Mouse (Mus musculus) testis, adult 2 months (tissue): ENCODE measurements at regions not wholly inside any gene's neighbourhood (a gene's known extent, or its start where the extent isn't known, plus 50 kb on each side); places are given as distances from the start of the nearest gene placed in this dataset.
A peak's percentile ranks its signal among the peaks of the same experiment; 100 is the strongest.

Experiments
- H3K27ac ChIP-seq: fragments of 200-500 bp; 2 replicates; pipeline ENCODE4 v1.5.1; 2012; ENCODE audit warnings: low read depth, low read length; ENCODE audit not compliant: control insufficient read depth, insufficient read depth
- H3K27me3 ChIP-seq: fragments of 200-500 bp; 2 replicates; pipeline ENCODE4 v1.6.1; 2012; ENCODE audit warnings: mild to moderate bottlenecking, low read length, moderate library complexity; ENCODE audit not compliant: control insufficient read depth, insufficient read depth
- H3K36me3 ChIP-seq: fragments of 200-500 bp; 2 replicates; pipeline ENCODE4 v1.6.1; 2012; ENCODE audit warnings: mild to moderate bottlenecking, low read length; ENCODE audit not compliant: control insufficient read depth, insufficient read depth
- H3K4me1 ChIP-seq: fragments of 200-500 bp; 2 replicates; pipeline ENCODE4 v1.6.1; 2012; ENCODE audit warnings: low read length; ENCODE audit not compliant: control insufficient read depth, insufficient read depth
- H3K4me3 ChIP-seq: fragments of 200-500 bp; 2 replicates; pipeline ENCODE4 v1.5.1; 2012; ENCODE audit warnings: low read depth, mild to moderate bottlenecking, low read length, moderate library complexity, mixed read lengths; ENCODE audit not compliant: control insufficient read depth
- CTCF ChIP-seq: fragments of 200-500 bp; IDR thresholded peaks from 2 replicates; pipeline ENCODE4 v1.5.1; 2012; ENCODE audit warnings: low read depth, mild to moderate bottlenecking, inconsistent platforms, low read length, moderate library complexity; ENCODE audit not compliant: control insufficient read depth, insufficient read depth, insufficient replicate concordance
- POLR2A ChIP-seq: fragments of 200-500 bp; IDR thresholded peaks from 2 replicates; pipeline ENCODE4 v1.6.1; 2012; ENCODE audit warnings: low read depth, mild to moderate bottlenecking, inconsistent platforms, low read length, moderate library complexity; ENCODE audit not compliant: control insufficient read depth

DNA sequence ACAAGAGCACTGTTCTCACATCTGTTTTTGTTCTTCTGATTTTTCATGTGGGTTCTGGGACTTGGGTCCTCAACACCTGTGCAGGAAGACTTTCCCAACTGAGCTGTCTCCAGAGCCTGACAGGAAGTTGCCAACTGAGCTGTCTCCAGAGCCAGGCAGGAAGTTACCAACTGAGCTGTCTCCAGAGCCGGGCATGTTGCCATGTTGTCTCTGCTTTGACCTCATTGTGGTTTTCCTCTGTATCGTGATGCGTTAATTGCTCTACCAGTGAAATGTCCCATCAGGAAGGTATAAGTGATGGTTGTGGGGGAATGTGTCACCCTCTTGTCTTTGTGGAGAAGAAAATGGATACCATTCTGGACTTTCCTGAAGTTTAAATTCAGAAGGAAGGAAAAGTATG lies 54.4 kb upstream of the Olfm4 start:
- H3K4me1 ChIP-seq, result no peaks in the 10 kb centered on the region
- no peak overlapping the region for H3K27ac ChIP-seq
- TF ChIP-seq CTCF (no peak), POLR2A (no peak)
- no peak overlapping the region for H3K4me3 ChIP-seq
- H3K36me3 ChIP-seq, result no peaks in the 10 kb centered on the region
- no peaks in the 10 kb centered on the region for H3K27me3 ChIP-seq

DNA sequence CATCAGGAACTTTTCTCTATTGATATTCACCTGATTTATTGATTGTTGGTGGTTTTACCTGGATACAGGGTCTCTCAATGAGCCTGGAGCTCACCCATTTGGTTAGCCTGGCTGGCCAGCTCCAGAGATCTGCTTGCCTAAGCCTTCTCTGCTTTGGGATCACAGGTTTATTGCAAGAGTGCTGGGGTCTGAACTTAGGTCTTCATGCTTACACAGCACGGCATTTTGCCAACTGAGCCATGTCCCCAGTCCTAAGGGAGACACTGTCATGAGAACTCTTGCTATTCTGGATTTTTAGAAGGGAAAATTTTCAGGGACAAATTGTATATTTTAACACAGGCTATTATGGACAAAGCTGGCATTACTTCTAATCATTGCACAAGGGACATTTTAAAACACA lies 56.7 kb upstream of the Olfm4 start:
- TF ChIP-seq CTCF (no peak), POLR2A (no peak)
- no peaks in the 10 kb centered on the region for H3K36me3 ChIP-seq
- H3K4me1 ChIP-seq, result no peaks in the 10 kb centered on the region
- H3K27ac ChIP-seq, result no peak overlapping the region
- H3K4me3 ChIP-seq, result no peak overlapping the region
- H3K27me3 ChIP-seq, result no peaks in the 10 kb centered on the region

DNA sequence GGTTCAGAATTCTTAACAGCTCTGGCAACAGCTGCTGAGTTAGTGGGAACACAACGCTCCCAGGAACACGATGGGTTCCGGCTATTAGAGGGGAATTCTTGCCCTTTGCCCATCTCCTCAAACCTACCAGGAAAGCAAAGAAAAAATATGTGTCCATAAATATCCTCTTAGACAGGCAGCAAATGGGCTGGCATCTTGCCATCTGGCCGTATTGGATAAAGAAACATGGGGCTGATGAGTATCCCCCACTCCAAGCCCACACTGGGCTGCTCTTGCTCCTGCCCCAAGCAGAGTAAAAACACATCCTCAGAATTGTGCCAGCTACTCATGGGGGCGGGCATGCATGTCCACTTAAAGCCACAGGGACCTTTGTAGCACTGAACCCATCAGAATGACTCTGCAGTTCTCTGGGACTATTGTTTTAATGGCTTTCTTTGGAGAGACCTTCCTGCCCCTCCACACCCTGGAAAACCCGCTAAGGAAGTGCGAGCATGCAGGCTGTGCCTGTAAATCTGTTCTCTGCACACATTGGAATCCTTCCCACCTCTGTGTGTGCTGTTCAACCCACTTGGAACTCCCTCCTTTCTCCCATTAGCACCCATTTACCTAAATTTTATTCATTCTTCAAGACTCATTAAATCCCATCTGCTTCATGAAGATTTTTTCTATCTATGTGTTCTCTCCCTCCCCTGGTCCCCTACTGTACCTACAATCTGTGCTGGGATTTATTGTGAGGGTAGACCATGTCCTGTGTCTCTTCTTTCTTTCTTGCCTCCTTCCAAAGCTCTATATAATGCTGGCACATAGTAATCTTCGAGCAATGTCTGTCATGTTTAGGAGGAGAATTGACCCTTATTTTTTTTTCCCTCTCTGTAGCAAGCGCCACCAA lies 66.7 kb upstream of the Olfm4 start:
- H3K4me3 ChIP-seq, result no peak overlapping the region
- no peak for TF ChIP-seq CTCF
- no peak for TF ChIP-seq POLR2A
- no peaks in the 10 kb centered on the region for H3K4me1 ChIP-seq
- H3K27ac ChIP-seq, result 0 out of 2 replicates have a peak overlapping the region, but pooled peaks have one; percentile 8
- no peaks in the 10 kb centered on the region for H3K36me3 ChIP-seq
- no peaks in the 10 kb centered on the region for H3K27me3 ChIP-seq

DNA sequence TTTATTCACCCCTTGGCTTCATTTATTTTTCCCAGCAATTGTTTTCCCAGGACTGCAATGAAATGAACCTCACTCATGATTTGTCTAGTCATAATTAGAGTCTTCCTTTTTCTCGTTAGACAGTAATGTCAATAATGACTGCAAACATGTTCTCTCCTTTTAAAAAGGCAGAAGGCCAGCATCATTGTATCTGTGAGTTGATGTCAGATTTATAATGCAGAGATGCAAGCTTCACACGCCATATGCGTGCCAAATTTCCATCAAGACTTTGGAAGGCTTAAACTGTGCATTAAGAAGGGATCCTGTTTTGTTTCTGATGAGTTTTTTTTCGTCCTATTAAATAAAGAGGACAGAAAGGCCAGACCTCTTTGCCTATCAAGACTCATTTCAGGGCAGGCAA lies 68.9 kb upstream of the Olfm4 start:
- no peaks in the 10 kb centered on the region for H3K27me3 ChIP-seq
- H3K4me1 ChIP-seq, result no peaks in the 10 kb centered on the region
- H3K36me3 ChIP-seq, result no peaks in the 10 kb centered on the region
- no peak for TF ChIP-seq POLR2A
- TF ChIP-seq CTCF, result no peak
- H3K4me3 ChIP-seq, result no peak overlapping the region
- H3K27ac ChIP-seq, result no peak overlapping the region

DNA sequence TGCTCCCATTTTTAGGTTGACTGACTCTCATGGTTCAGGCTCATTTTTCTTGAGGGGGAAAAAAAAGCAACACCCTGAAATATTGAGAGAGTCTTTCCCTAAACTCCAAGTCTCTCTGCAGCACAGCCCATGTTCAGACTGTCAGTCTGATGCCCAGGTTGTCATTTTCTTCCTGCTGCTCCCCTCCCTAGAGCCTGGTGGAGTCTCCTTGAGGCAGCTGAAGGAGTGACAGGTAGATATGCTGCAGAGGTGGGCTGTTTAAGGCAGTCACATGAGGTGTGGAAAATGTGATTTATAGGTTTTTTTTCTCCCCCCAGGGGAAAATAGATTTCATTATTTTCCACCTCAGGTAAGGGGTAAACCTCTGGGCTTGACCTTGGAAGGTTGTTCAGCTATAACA lies 70.6 kb upstream of the Olfm4 start:
- H3K27ac ChIP-seq, result no peak overlapping the region
- no peaks in the 10 kb centered on the region for H3K27me3 ChIP-seq
- H3K36me3 ChIP-seq, result no peaks in the 10 kb centered on the region
- TF ChIP-seq POLR2A, result no peak
- no peak for TF ChIP-seq CTCF
- no peaks in the 10 kb centered on the region for H3K4me1 ChIP-seq
- no peak overlapping the region for H3K4me3 ChIP-seq

DNA sequence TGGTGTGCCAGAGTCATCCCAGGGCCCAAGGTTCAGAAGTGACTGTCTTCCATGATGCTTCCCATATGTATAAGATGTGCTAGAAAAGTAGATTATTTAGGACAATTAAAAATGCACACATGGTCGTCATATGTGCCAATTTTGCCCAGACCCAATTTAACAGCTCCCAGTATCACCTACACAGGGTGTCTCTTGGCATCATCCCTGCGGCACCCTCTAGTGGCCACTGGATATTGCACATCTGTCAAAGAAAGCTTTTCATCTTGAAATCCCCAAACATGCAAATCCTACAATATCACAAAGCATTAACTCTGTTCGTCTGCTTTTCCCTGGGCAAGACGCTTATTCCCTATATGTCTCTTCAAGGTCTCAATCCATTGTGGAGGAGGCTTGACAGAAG lies 71.3 kb upstream of the Olfm4 start:
- Histone ChIP-seq H3K4me3 (no peak overlapping the region), H3K27ac (no peak overlapping the region), H3K36me3 (no peaks in the 10 kb centered on the region), H3K4me1 (no peaks in the 10 kb centered on the region), H3K27me3 (no peaks in the 10 kb centered on the region)
- peak; percentile 23; the same call in 1 of the 2 replicates for TF ChIP-seq CTCF
- no peak for TF ChIP-seq POLR2A

DNA sequence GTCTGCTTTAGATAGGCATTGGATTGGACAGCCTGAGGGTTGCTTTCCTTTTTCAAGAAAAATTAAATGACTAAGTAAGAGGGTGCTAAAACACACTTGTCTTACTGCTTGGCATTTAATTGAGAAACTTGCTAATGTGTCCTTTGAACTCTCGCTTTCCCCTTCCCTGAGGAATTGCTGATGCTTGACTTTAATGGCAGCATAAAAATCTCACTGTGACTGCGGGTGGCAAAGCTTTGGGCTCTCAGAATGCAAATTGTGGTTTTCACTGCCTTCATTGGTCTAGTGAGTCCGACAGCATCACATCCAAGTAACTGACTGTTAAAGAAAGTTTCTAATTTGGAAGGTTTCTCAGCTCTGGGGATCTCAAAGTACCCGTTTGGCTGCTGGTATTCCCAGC lies 76.1 kb upstream of the Olfm4 start:
- Histone ChIP-seq H3K27me3 (no peaks in the 10 kb centered on the region), H3K4me3 (no peak overlapping the region), H3K27ac (no peak overlapping the region), H3K36me3 (no peaks in the 10 kb centered on the region), H3K4me1 (no peaks in the 10 kb centered on the region)
- TF ChIP-seq CTCF, result no peak
- TF ChIP-seq POLR2A, result no peak
